Mouse (Mus musculus) midbrain, postnatal 0 days (tissue): Measurements from ENCODE around the gene Olfr1417. TPM values are rescaled to one million over a fixed set of nuclear protein-coding genes. Genes with fewer than 3 reads are reported as not detected.

Experiments
- ATAC-seq: fragments of 200-750 bp; cut with Nextera tagmentation; 2 replicates; pipeline ENCODE4 v1.8.0; 2017; ENCODE audit warnings: moderate number of reproducible peaks, mild to moderate bottlenecking, moderate TSS enrichment, moderate library complexity; ENCODE audit not compliant: low FRiP score
- DNase-seq: peaks from one replicate; pipeline ENCODE4 v3.0.0-alpha.2; 2015; ENCODE audit warnings: low spot score
- H3K27ac ChIP-seq: fragments of 300-500 bp; sonication (generic); 2 replicates; pipeline ENCODE4 v1.5.1; 2014; ENCODE audit warnings: low read depth, mild to moderate bottlenecking, low read length, mixed read lengths
- H3K27me3 ChIP-seq: fragments of 300-500 bp; sonication (generic); 2 replicates; pipeline ENCODE4 v1.6.1; 2014; ENCODE audit warnings: low read length, control low read depth, mixed read lengths; ENCODE audit not compliant: insufficient read depth
- H3K36me3 ChIP-seq: fragments of 300-500 bp; sonication (generic); 2 replicates; pipeline ENCODE4 v1.6.1; 2014; ENCODE audit warnings: low read length, control low read depth, mixed read lengths; ENCODE audit not compliant: insufficient read depth
- H3K4me1 ChIP-seq: fragments of 300-500 bp; sonication (generic); 2 replicates; pipeline ENCODE4 v1.6.1; 2014; ENCODE audit warnings: mild to moderate bottlenecking, control low read depth, antibody characterized with exemption, low read length, mixed read lengths; ENCODE audit not compliant: insufficient read depth
- H3K4me2 ChIP-seq: fragments of 300-500 bp; sonication (generic); 2 replicates; pipeline ENCODE4 v1.6.1; 2014; ENCODE audit warnings: low read depth, mild to moderate bottlenecking, low read length, mixed read lengths; ENCODE audit not compliant: poor library complexity, severe bottlenecking
- H3K4me3 ChIP-seq: fragments of 300-500 bp; sonication (generic); 2 replicates; pipeline ENCODE4 v1.5.1; 2014; ENCODE audit warnings: low read depth, mild to moderate bottlenecking, low read length, moderate library complexity
- H3K9ac ChIP-seq: fragments of 300-500 bp; sonication (generic); replicated peaks from 2 replicates; pipeline ENCODE4 v1.6.1; 2014; ENCODE audit warnings: mild to moderate bottlenecking, low read length, moderate library complexity, mixed read lengths; ENCODE audit not compliant: poor library complexity, severe bottlenecking
- H3K9me3 ChIP-seq: fragments of 300-500 bp; sonication (generic); 2 replicates; pipeline ENCODE4 v1.6.1; 2016; ENCODE audit warnings: low read length, control low read depth
- CTCF ChIP-seq: IDR thresholded peaks from 2 replicates; pipeline ENCODE4 v1.5.1; 2016; ENCODE audit warnings: antibody characterized with exemption, mild to moderate bottlenecking
- WGBS: fragments of 180-500 bp; shearing (Covaris S2); extraction: QIAGEN DNeasy Blood & Tissue Kit; methylation state at CpG from one replicate; pipeline ENCODE4 v1.1.7; 2014; 5-methylcytosine and 5-hydroxymethylcytosine counted together
- polyA plus RNA-seq: library from polyadenylated mRNA; unstranded; fragments of >200 nt; fragmentation: Nextera tagmentation; extraction: Ambion mirVana; gene quantifications from 2 replicates; pipeline ENCODE4 v1.2.1, GENCODE M21; 2015
- total RNA-seq: library from RNA; depleted of rRNA; stranded (reverse); fragments of >200 nt; gene quantifications from 2 replicates; pipeline ENCODE4 v1.2.3, GENCODE M21; 2014

The Olfr1417 gene
- total and polyA plus RNA-seq, 2 experiments from 2014 or later: 0.16 TPM; not detected in 1

DNA sequence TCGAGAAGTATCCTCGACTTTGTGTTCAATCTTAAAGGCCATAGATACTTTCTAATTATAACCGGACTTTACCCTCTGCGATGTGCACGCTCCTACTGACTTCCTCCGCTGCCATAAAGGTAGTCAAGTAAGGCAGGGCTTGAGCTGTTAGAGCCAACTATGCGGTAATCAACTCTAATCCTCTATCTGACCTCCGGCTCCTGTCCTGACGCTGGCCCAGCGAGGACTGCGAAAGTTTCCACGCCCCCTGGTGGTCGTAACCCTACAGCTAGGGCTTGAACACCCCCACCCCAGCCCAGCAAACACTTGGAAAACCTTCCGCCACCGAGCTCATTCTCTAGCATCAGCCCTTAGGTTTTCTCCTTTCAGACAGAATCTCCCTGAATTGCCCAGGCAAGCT lies 19.2 kb downstream of the Olfr1417 start:
- peak; percentile 74 for TF ChIP-seq CTCF
- H3K9ac ChIP-seq: peak overlapping the region; percentile 33; the same call in 1 of the 2 replicates
- ATAC-seq: peak; percentile 64; the same call in 1 of the 2 replicates

DNA sequence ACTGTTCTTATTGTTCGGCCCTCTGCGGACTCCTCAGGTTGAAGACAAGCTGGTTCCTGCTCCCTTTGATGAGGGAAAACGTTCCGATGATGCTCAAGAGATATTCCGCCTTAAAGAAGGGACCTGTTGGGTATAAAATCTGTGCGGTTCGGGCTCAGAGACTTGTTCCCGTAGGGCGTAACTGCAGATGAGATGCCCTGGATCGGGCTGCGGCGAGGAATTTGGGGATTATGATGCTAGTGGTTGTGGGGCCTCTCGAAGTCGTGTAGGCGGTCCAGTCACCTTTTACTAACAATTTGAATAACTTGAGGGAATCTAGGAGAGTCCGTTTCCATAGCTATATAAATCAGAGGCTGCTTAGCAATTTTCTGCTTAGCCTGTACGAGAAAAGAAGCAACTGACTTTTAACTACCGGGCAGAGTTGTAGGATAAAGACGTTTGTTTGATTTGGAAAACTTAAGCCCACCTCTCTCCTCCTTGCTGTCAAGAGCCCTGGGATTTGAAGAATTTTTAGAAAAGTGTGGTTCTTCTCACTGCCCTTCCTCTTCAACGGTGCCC lies 19.8 kb downstream of the Olfr1417 start, which contains the start of gene Stx3:
Stx3 (minus strand) TSS at position 261 of the 558 bp plus-strand sequence.
- Histone ChIP-seq H3K4me2 (peak within 1 kb of the TSS; percentile 78), H3K9ac (peak within 1 kb of the TSS; percentile 81), H3K4me3 (peak within 1 kb of the TSS; percentile 83), H3K36me3 (no peaks in the 10 kb centered on the region), H3K27me3 (no peaks in the 10 kb centered on the region), H3K9me3 (no peaks in the 10 kb centered on the region), H3K4me1 (no peaks in the 10 kb centered on the region; the same call in 1 of the 2 replicates), H3K27ac (peak within 1 kb of the TSS; percentile 70)
- WGBS: under 1% methylated on average over 20 of the region's 20 CpGs
- DNase-seq (no peak), ATAC-seq (no peak)
- TF ChIP-seq CTCF: no peak

More for the DNA sequence above, 19.2 kb downstream of the Olfr1417 start:
- Histone ChIP-seq H3K36me3 (no peaks in the 10 kb centered on the region), H3K4me3 (peak overlapping the region; percentile 83), H3K9me3 (no peaks in the 10 kb centered on the region), H3K4me1 (no peaks in the 10 kb centered on the region; the same call in 1 of the 2 replicates), H3K27me3 (no peaks in the 10 kb centered on the region), H3K4me2 (peak overlapping the region; percentile 78), H3K27ac (no peak overlapping the region)
- under 1% methylated on average over 15 of the region's 15 CpGs for WGBS
- peak; percentile 83 for DNase-seq

DNA sequence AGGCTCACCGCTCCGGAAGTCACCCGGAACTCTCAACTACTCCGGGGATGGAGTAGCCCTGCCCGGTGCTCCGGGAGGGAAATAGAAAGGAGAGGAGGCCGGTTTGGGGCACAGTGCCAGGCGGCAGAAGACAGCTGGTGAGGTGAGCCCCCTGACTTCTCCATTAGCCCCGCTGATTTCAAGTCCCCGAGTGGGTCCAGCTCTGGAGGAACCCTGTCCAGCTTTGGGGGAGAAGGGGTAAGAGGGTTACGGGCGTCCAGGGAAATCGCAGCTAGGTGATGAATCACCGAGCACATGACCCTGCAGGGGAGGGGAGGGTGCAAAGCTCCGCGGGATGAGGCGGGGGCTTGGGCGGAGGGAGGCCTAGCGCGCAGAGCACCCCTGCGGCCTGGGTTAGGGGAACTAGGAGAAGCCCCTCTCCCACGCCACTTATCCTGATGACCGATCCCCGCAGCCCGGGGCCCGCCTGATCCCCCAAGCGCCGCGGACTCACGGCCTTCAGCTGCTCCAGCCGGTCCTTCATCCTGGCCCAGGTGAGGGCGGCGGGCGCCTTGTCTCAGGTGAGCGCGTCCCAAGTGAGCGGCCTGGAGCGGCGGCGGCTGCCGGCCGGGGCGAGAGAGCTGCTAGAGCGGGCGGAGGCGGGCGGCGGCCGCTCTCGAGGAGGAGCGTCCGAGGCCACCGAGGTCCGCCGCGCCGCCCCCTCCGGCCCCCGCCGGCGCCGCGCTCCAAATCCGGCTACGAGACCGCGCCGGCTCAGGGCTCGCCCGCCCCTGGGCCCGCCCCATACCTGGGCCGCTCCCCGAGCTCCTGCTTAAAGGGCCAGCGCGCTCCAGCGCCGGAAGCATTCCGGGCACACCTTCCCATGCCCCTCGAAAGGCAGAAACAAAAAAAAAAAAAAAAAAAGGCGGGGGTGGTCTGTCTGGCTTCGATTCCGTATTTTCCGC lies 20.5 kb downstream of the Olfr1417 start:
- peak overlapping the region; percentile 78 for H3K4me2 ChIP-seq
- no peaks in the 10 kb centered on the region for H3K36me3 ChIP-seq
- ATAC-seq: peak; percentile 82
- DNase-seq: peak; percentile 45
- peak overlapping the region; percentile 81 for H3K9ac ChIP-seq
- peak overlapping the region; percentile 70 for H3K27ac ChIP-seq
- H3K27me3 ChIP-seq: no peaks in the 10 kb centered on the region
- H3K4me1 ChIP-seq: peaks cover 2% of the 10 kb centered on the region; the same call in 1 of the 2 replicates
- TF ChIP-seq CTCF: no peak
- H3K4me3 ChIP-seq: peak overlapping the region; percentile 83
- no peaks in the 10 kb centered on the region for H3K9me3 ChIP-seq
- WGBS: 0% methylated on average over 64 of the region's 83 CpGs

DNA sequence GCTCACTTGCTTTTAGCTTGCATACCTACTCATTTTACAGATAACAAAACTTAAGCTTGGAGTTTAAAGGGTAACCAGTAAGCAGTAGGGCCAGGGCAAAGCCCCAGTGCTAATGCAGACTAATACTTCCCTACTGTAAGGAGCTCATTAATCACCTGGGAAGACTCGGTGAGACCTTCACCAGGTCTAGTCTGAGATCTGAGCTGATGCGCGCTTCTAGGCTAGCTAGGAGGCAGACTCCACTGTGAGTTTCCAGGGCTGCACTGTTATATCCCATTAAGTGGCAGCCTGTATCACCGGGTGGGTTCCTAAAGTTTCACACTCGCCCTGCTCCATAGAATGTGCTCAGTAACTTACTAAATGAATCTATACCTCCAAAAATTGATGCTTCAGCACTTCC lies 21.4 kb downstream of the Olfr1417 start:
- TF ChIP-seq CTCF: no peak
- DNase-seq: no peak
- Histone ChIP-seq H3K27ac (peak overlapping the region; percentile 70), H3K27me3 (no peaks in the 10 kb centered on the region), H3K4me3 (peak overlapping the region; percentile 83), H3K4me2 (peak overlapping the region; percentile 78), H3K36me3 (no peaks in the 10 kb centered on the region), H3K9me3 (no peaks in the 10 kb centered on the region), H3K9ac (no peak overlapping the region; the same call in 1 of the 2 replicates), H3K4me1 (peaks cover 2% of the 10 kb centered on the region; the same call in 1 of the 2 replicates)
- ATAC-seq: no peak
- WGBS: 16% methylated on average over 5 of the region's 5 CpGs

- Histone ChIP-seq H3K36me3 (no peaks in the 10 kb centered on the region), H3K4me3 (no peak overlapping the region), H3K4me1 (peaks cover 8% of the 10 kb centered on the region; the same call in 1 of the 2 replicates), H3K27me3 (no peaks in the 10 kb centered on the region), H3K4me2 (no peak overlapping the region; the same call in 1 of the 2 replicates), H3K9ac (no peak overlapping the region), H3K9me3 (no peaks in the 10 kb centered on the region), H3K27ac (no peak overlapping the region)
- no peak for DNase-seq
- TF ChIP-seq CTCF: no peak
- ATAC-seq: no peak
- WGBS: 55% methylated on average over 6 of the region's 6 CpGs
These were observed 22.3 kb downstream of the Olfr1417 start for GRCm38 (mm10) chr19:11816706-11817105.
